Mouse (Mus musculus) ES-Bruce4 (cell line): ENCODE measurements at regions not wholly inside any gene's neighbourhood (a gene's known extent, or its start where the extent isn't known, plus 50 kb on each side); places are given as distances from the start of the nearest gene placed in this dataset.

Experiments
- CTCF ChIP-seq: IDR thresholded peaks from one replicate; pipeline ENCODE4 v1.8.1; 2011; ENCODE audit warnings: low read depth, low read length
- EP300 ChIP-seq: IDR thresholded peaks from 2 replicates; pipeline ENCODE4 v1.6.1; 2011; ENCODE audit warnings: low read depth, low read length; ENCODE audit not compliant: insufficient read depth
- POLR2A ChIP-seq: IDR thresholded peaks from one replicate; pipeline ENCODE4 v1.8.1; 2011; ENCODE audit warnings: low read length; ENCODE audit not compliant: insufficient read depth

- TF ChIP-seq POLR2A: no peak
- no peak for TF ChIP-seq CTCF
- TF ChIP-seq EP300: no peak
Measured at GRCm38 (mm10) chr3:133625046-133625445, 80.1 kb upstream of the Tet2 start.
